Mouse (Mus musculus): ENCODE data around the gene Nedd4. TPM values are rescaled to one million over a fixed set of nuclear protein-coding genes. Genes with fewer than 3 reads are reported as not detected.

Gene Nedd4
- 4.3 TPM for polyA plus RNA-seq (2017; shearing (Covaris generic))

GRCm38 (mm10) chr9:72661895-72662661 is at the start of gene Nedd4:
Nedd4 (plus strand) TSS chr9:72662346.

Other genes with a start within 250 kb of the Nedd4 start
- gene Mns1, start 224.3 kb upstream of the Nedd4 start, polyA plus RNA-seq (2017; shearing (Covaris generic)): 11.2 TPM
- 12.0 TPM for gene Tex9, start 170.1 kb upstream of the Nedd4 start, polyA plus RNA-seq (2017; shearing (Covaris generic))
- 15.0 TPM for gene Rfx7, start 130.1 kb upstream of the Nedd4 start, polyA plus RNA-seq (2017; shearing (Covaris generic))
- gene Prtg, start 144.5 kb downstream of the Nedd4 start, polyA plus RNA-seq (2017; shearing (Covaris generic)): not detected

Measured in inflammation-experienced regulatory T-cells, adult 16 weeks (primary cell).